Mouse (Mus musculus) forebrain, embryonic 11.5 days (tissue): ENCODE measurements at regions not wholly inside any gene's neighbourhood (a gene's known extent, or its start where the extent isn't known, plus 50 kb on each side); places are given as distances from the start of the nearest gene placed in this dataset.
A peak's percentile ranks its signal among the peaks of the same experiment; 100 is the strongest.

Experiments
- ATAC-seq: fragments of 200-750 bp; cut with Nextera tagmentation; replicated peaks from 2 replicates; pipeline ENCODE4 v1.8.0; 2017; ENCODE audit warnings: moderate TSS enrichment; ENCODE audit not compliant: low FRiP score
- DNase-seq: peaks from one replicate; pipeline ENCODE4 v3.0.0-alpha.2; 2017; ENCODE audit warnings: low spot score
- H3K27ac ChIP-seq: fragments of 300-500 bp; sonication (generic); 2 replicates; pipeline ENCODE4 v1.5.1; 2014; ENCODE audit warnings: low read depth, low read length
- H3K27me3 ChIP-seq: fragments of 300-500 bp; sonication (generic); 2 replicates; pipeline ENCODE4 v1.6.1; 2014; ENCODE audit warnings: mild to moderate bottlenecking, low read length, mixed read lengths; ENCODE audit not compliant: control insufficient read depth, insufficient read depth
- H3K36me3 ChIP-seq: fragments of 300-500 bp; sonication (generic); 2 replicates; pipeline ENCODE4 v1.6.1; 2014; ENCODE audit warnings: mild to moderate bottlenecking, low read length, moderate library complexity, mixed read lengths; ENCODE audit not compliant: control insufficient read depth, insufficient read depth
- H3K4me1 ChIP-seq: fragments of 300-500 bp; sonication (generic); replicated peaks from 2 replicates; pipeline ENCODE4 v1.6.1; 2014; ENCODE audit warnings: low read length, mixed read lengths; ENCODE audit not compliant: control insufficient read depth, insufficient read depth
- H3K4me2 ChIP-seq: fragments of 300-500 bp; sonication (generic); 2 replicates; pipeline ENCODE4 v1.6.1; 2014; ENCODE audit warnings: low read depth, mild to moderate bottlenecking, low read length, moderate library complexity, mixed read lengths; ENCODE audit not compliant: severe bottlenecking
- H3K4me3 ChIP-seq: fragments of 300-500 bp; sonication (generic); 2 replicates; pipeline ENCODE4 v1.5.1; 2014; ENCODE audit warnings: low read depth, low read length
- H3K9ac ChIP-seq: fragments of 300-500 bp; sonication (generic); 2 replicates; pipeline ENCODE4 v1.6.1; 2014; ENCODE audit warnings: low read length
- H3K9me3 ChIP-seq: fragments of 300-500 bp; sonication (generic); 2 replicates; pipeline ENCODE4 v1.6.1; 2016; ENCODE audit warnings: low read length, mixed read lengths; ENCODE audit not compliant: control insufficient read depth
- WGBS: fragments of 180-500 bp; shearing (Covaris S2); extraction: QIAGEN DNeasy Blood & Tissue Kit; methylation state at CpG from one replicate; pipeline ENCODE4 v1.1.7; 2014; 5-methylcytosine and 5-hydroxymethylcytosine counted together

DNA sequence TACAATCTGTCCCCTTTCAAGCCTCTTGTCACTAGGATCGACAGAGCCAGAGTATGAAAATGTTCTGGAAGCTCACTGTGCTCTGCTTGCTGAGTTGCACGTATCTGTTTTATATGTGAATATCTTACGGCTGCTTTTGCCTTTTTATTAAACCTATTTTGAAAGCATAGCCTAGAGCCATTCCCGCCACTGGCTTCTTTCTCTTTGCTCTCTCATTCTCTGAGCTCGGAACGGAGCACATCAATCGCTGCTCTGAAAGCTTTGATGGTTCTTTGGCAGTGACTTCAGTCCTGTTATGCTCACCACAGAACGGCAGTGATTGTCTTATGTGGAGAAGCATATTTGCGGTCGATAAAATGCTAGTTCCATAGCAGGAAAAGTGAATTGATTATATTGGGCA, 128.9 kb upstream of the Satb2 start:
- H3K9me3 ChIP-seq: no peaks in the 10 kb centered on the region; the same call in 1 of the 2 replicates
- H3K36me3 ChIP-seq: no peaks in the 10 kb centered on the region
- no peak overlapping the region for H3K27ac ChIP-seq
- H3K27me3 ChIP-seq: no peaks in the 10 kb centered on the region
- ATAC-seq (no peak), DNase-seq (no peak)
- no peak overlapping the region for H3K9ac ChIP-seq
- H3K4me2 ChIP-seq: no peak overlapping the region
- H3K4me3 ChIP-seq: no peak overlapping the region
- WGBS: 84% methylated on average over 10 of the region's 10 CpGs
- H3K4me1 ChIP-seq: no peaks in the 10 kb centered on the region

DNA sequence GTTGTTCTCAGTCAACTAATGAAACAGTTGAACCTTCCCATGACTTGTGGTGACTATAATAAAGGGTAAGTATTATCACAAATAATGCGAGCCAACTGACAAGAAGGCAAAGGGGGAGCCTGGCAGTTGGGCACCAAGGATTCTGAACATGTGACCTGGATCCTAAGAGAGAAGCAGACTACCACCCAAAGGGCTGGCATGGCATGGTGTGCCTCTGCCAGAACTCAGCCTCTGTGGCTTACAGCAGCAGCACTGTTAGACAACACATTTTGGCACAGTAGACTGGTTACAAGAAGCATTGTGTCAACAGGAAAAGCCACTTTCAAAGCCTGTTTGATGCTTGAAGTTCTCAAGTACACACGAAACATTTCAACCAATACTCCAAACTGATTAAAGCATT, 142.2 kb upstream of the Satb2 start:
- no peak for ATAC-seq

DNA sequence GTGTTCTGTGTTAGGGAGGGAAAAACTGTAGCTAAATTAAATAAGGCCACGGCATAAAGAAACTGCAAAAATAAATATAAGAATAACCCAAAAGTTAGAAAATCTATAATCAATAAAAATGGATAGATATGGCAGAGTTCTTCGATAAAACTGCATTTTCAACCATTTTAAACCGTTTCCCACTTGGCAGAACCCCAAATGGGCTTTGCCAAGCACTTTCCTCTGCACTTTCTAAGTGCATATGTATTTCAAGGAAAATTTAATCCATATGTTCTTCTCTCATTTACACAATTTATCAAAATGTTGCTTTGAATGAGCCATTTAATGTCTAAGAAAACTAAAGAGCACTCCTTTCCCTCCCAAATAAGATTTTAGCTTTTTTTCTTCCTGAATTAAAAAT, 165.7 kb upstream of the Satb2 start:
- DNase-seq (no peak), ATAC-seq (no peak)
- H3K27ac ChIP-seq: no peak overlapping the region
- H3K9ac ChIP-seq: no peak overlapping the region
- H3K4me3 ChIP-seq: no peak overlapping the region
- no peaks in the 10 kb centered on the region for H3K27me3 ChIP-seq
- 87% methylated on average over 3 of the region's 3 CpGs for WGBS
- H3K9me3 ChIP-seq: no peaks in the 10 kb centered on the region
- H3K36me3 ChIP-seq: no peaks in the 10 kb centered on the region
- no peak overlapping the region for H3K4me2 ChIP-seq
- no peaks in the 10 kb centered on the region for H3K4me1 ChIP-seq

More for the DNA sequence above, 142.2 kb upstream of the Satb2 start:
- Histone ChIP-seq H3K4me1 (no peaks in the 10 kb centered on the region), H3K9me3 (no peaks in the 10 kb centered on the region), H3K36me3 (no peaks in the 10 kb centered on the region), H3K4me2 (no peak overlapping the region), H3K27me3 (no peaks in the 10 kb centered on the region), H3K4me3 (no peak overlapping the region), H3K9ac (no peak overlapping the region), H3K27ac (no peak overlapping the region)
- DNase-seq: no peak
- 86% methylated on average over 2 of the region's 2 CpGs for WGBS

DNA sequence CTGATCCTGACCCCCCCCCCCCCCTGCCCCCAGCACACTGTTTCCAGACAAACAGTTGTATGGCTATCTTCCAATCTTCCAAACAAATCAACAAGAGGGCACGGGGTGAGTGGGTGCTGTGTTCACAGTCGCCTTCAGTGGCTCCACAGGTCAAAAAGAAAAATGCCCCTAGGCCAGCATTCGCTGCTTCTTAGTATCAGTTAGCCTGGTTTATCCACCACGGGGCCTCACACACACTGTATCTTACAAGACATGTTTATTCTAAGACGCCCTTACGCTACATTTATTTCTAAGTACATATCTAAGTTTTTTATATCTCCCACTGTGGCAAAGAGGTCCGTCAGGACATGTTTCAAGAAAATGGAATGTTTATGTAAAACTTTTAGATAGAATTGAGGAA, 177.4 kb upstream of the Satb2 start:
- DNase-seq (no peak), ATAC-seq (no peak)
- Histone ChIP-seq H3K4me2 (no peak overlapping the region), H3K4me3 (no peak overlapping the region), H3K36me3 (no peaks in the 10 kb centered on the region), H3K27me3 (no peaks in the 10 kb centered on the region), H3K27ac (no peak overlapping the region), H3K4me1 (no peaks in the 10 kb centered on the region), H3K9ac (no peak overlapping the region), H3K9me3 (no peaks in the 10 kb centered on the region)
- 87% methylated on average over 7 of the region's 7 CpGs for WGBS

DNA sequence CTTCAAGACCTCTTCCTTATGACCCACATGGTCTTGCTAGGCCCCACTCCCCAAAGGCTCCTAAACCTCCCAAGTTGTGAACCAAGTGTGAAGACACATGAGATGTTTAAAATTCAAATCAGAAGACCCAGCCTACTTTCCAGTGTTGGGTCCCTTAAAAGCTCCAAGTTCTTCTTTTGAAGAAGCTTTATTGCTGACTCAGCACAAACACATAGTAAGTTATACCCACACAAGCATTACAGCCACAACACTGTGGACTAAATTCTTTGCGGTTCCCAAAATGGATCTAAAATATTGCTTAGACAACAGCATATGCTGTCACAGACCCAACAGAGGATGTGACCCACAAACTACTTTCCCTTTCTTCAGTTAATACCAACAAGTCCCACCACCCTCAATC, 186.0 kb upstream of the Satb2 start:
- no peak for DNase-seq
- no peaks in the 10 kb centered on the region for H3K4me1 ChIP-seq
- no peak overlapping the region for H3K4me3 ChIP-seq
- no peak overlapping the region for H3K4me2 ChIP-seq
- ATAC-seq: no peak
- no peak overlapping the region for H3K27ac ChIP-seq
- WGBS: 90% methylated on average over 1 of the region's 1 CpGs
- H3K9ac ChIP-seq: no peak overlapping the region
- H3K36me3 ChIP-seq: no peaks in the 10 kb centered on the region
- no peaks in the 10 kb centered on the region for H3K9me3 ChIP-seq
- H3K27me3 ChIP-seq: no peaks in the 10 kb centered on the region

DNA sequence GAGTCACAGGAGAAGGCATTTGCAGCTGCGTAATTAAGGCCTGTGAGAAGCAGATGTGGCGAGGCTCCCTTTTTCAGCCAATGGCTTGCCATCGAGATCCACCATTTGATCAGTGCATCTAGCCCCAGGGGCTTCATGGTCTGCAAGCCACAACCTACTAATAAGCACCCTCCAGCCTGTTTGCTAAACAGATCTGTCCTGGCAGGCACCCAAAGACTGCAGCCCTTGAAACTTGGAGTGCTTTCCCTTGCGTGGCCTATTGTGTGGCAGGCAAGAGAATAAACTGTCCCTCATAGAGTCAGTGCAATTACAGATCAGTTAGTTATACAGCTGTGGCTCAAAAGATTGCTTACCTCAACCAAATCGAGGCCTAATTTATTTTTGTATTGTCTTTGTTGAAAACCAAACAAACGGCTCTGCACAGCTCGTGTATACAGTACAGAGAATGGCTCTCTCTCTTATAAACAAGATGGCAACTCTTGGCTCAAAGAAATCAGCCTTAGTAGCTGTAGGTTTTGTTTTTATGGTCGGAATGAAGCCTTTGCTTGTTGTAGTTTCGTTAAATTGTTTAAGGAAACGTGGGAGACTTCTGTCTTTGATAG, 195.9 kb upstream of the Satb2 start:
- Histone ChIP-seq H3K27me3 (no peaks in the 10 kb centered on the region), H3K9me3 (no peaks in the 10 kb centered on the region), H3K4me3 (no peak overlapping the region), H3K4me1 (no peaks in the 10 kb centered on the region), H3K27ac (no peak overlapping the region), H3K4me2 (no peak overlapping the region), H3K36me3 (no peaks in the 10 kb centered on the region), H3K9ac (no peak overlapping the region)
- no peak for DNase-seq
- WGBS: 68% methylated on average over 10 of the region's 10 CpGs
- peak; percentile 72; the same call in 1 of the 2 replicates for ATAC-seq

DNA sequence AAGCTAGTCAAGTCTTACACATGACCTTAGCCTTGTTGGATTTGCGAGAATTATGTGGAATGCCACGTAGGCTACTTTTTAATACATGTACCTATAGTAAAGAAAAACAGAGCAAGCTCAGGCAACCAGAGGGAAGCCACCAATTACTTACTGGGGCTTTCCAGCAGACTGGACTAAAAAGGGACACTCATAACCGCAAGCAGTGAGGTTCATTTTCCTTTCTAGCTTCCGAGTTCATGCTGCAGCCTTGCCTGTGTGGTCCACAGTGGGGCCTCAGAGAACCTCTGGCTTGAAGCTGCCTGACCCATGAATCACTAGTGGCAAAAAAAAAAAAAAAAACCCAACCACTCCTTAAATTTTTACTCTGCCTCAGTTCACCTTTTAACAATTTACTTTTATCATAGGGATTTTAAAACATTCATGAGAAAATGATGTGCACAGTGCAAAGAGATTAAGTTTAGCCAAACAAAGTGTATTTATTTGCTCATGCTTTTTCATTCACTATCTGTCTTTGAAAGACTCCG, 188.6 kb upstream of the 1700066M21Rik start:
- Histone ChIP-seq H3K36me3 (no peaks in the 10 kb centered on the region), H3K4me2 (no peak overlapping the region), H3K27ac (no peak overlapping the region), H3K9ac (no peak overlapping the region), H3K4me3 (no peak overlapping the region), H3K4me1 (no peaks in the 10 kb centered on the region), H3K27me3 (no peaks in the 10 kb centered on the region), H3K9me3 (no peaks in the 10 kb centered on the region)
- no peak for DNase-seq
- ATAC-seq: no peak
- WGBS: 83% methylated on average over 5 of the region's 5 CpGs

DNA sequence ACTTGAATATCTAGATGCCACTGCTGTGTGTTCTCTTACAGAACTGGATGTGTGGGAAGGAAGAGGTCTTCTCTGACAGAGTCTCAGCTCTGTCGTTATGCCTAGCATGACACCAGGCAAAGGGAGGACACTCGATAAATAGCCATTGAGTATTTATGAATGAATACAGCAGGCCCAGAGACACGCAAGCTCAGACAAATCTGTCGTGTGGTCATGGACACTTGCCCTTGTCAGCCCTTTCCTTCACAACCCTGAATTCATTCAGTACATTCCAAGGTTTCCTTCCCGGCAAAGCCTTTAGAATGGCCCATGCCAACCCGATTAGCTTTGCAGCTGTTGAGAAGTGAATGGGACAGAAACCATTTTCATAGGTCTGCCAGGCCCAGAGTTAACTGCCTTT, 176.1 kb upstream of the 1700066M21Rik start:
- no peaks in the 10 kb centered on the region for H3K9me3 ChIP-seq
- H3K9ac ChIP-seq: no peak overlapping the region
- H3K27ac ChIP-seq: no peak overlapping the region
- no peaks in the 10 kb centered on the region for H3K36me3 ChIP-seq
- no peak overlapping the region for H3K4me2 ChIP-seq
- no peak overlapping the region for H3K4me3 ChIP-seq
- no peaks in the 10 kb centered on the region; the same call in 1 of the 2 replicates for H3K27me3 ChIP-seq
- WGBS: 87% methylated on average over 6 of the region's 6 CpGs
- DNase-seq (no peak), ATAC-seq (no peak)
- no peaks in the 10 kb centered on the region for H3K4me1 ChIP-seq

DNA sequence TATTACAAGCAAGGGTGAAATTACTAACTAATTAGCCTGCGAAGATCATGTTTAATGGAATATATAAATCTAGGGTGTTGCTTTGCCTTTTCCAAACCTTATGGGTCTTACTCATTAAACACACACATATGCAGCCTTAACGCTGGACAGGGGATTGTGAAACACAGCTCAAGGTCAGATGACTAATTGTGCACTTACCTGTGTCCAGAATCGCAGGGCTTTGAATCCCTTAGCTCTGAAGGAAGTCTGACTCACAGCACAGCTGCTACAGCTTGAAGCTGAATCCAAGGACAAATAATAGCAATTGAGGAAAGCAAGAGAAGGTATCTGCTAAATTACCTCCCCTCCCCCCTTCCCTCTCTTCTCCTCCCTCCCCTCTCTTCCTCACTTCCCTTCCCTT, 173.1 kb upstream of the 1700066M21Rik start:
- Histone ChIP-seq H3K4me3 (no peak overlapping the region), H3K27ac (no peak overlapping the region), H3K4me2 (no peak overlapping the region), H3K9ac (no peak overlapping the region), H3K4me1 (no peaks in the 10 kb centered on the region), H3K27me3 (no peaks in the 10 kb centered on the region; the same call in 1 of the 2 replicates), H3K9me3 (no peaks in the 10 kb centered on the region), H3K36me3 (no peaks in the 10 kb centered on the region)
- 66% methylated on average over 3 of the region's 3 CpGs for WGBS
- ATAC-seq (no peak), DNase-seq (no peak)
